Mouse (Mus musculus) thymus, postnatal 10 days (tissue): ENCODE measurements around the gene Gm10645.

Experiments used
- DNase-seq, 2 experiments: peaks; one replicate each; pipeline ENCODE4 v3.0.0; 2021; ENCODE audit warnings: low spot score in 2 of 2

The Gm10645 gene

GRCm38 (mm10) chr8:83169127-83169526 is 3.2 kb upstream of the Gm10645 start:
- DNase-seq = no peak

GRCm38 (mm10) chr8:83167932-83168331 is 2.0 kb upstream of the Gm10645 start:
- DNase-seq = no peak

DNA sequence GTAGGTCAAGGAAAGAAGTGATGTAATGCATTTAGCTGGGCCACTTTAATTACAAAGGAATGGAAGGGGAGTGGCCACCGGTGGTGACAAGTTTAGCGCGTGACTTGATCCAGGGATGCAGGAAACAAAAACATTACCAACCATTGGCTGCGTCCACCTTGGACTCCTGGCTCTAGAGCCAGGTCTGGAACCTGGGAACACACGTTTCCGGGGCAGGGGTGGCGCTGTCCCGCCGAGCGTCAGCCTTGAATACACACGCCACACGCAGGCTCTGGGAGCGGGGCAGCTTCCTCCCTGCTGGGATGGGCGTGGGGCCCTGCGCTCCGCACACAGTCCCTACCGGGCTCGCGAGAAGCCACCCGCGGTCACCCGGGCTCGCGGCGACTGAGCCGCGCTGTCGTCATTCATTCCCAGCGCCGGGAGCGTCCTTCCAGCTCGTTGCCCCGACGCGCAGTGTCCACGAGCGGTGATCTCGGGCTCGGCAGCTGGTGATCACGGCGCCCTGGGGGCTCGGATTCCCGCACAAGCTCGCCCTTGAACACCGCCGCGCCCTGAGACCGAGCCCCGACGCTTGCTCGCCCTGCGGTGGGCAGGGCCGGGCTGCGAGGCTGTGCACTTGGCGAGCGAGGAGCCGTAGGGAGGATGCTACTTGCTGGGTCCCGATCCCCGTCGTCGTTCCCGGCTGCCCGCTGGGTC is 587 bp downstream of the Gm10645 start, which contains the start of gene Tbc1d9:
Gene Tbc1d9 (plus strand): TSS at position 118 of the 696 bp plus-strand sequence.
- peak in 1 of 2 experiments; percentile 8 for DNase-seq

DNA sequence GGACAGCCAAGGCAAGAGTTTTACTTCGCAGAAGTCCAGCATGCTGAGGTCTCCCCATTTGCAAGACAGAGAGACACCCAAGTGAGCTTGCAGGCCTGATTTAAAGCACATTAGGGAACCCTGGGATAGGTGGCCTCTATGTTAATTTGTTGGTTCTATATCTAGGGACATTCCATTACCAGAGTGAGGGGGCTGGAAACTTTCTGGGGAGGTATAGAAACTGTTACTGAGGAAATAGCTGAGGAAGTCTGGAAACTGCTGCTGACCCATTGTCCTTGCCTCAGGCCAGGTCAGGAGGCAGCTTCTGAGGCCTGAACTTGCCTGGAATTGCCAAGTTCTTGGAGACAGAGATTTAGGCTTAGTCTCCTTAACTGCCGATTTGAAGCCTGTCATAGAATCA is 5.4 kb downstream of the Gm10645 start:
- no peak for DNase-seq

DNA sequence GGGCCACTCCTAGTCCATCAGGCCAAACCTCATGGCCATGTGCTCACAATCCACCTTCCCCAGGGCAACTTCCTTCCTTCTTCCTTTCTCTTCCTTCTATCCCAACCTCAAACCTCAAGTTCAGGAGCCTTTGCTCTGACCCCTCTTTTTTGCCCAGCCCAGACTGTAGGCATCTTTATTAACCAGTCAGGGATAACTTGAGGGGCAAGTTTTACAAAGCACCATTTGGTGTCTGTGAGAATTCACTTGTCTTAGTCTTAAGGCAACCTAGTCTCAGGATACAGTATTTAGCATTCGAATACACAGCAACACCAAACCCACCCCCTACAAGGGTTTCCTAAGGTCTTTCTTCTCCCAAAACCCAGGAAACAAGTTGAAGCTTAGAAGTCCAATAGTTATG is 6.4 kb downstream of the Gm10645 start:
- DNase-seq = no peak

- no peak for DNase-seq
Measured at GRCm38 (mm10) chr8:83158971-83159370, 7.0 kb downstream of the Gm10645 start.

DNA sequence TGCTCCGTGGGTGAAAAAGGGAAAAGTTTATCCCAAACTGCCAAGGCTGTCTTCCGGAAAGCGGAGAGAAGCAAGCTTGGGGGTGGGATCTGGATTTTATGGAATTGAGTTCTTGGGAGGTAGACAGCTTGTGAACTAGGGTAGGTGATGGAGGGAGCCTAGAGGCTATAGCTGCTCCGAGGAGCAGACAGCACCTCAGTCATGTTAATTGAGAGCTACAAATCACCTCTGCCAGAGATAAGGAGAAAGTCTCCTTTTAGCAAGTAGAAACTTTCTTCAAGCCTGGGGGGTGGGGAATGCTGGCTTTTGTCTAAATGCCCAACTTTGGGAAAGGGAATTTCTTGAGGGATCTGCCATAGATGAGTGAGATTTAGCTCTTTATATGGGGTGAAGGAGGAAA is 10.9 kb downstream of the Gm10645 start:
- DNase-seq = no peak

DNA sequence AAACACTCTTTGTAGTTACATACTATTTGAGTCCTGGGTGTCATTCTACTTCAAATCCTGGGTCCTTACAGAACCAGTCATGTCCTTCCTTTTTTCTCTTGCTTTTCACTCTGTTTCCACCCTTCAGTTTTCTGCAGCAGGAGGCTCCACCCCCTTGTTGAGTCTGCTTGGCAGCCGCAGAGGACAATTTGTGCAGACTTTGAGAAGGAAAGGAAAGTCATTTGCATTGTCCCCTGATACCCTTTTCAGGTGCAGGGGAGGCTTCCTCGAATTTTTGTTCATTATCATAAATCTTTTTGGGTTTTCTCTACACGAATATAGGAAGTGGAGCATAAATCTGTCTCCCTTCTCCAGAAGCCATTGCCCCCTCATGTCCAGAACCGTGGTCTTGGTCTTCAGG is 13.5 kb downstream of the Gm10645 start:
- DNase-seq = no peak

- no peak for DNase-seq
Measured at GRCm38 (mm10) chr8:83152055-83152454, 13.9 kb downstream of the Gm10645 start.

GRCm38 (mm10) chr8:83149124-83149523 is 16.8 kb downstream of the Gm10645 start:
- DNase-seq = no peak

DNA sequence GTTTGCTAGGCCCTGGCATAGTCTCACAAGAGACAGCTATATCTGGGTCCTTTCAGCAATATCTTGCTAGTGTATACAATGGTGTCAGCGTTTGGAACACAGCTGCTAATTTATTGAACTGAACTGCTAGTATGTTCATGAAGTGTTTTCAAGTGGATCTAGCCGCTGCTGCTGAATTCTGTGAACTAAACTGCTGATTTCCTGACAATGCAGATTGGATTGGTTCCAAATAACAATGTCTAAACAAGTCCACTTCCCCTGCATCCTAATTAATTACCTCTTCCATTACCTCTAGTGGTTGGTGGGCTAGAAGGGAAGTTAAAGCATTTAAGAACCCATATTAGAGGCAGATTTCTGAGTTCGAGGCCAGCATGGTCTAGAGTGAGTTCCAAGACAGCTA is 20.5 kb downstream of the Gm10645 start:
- DNase-seq = no peak

GRCm38 (mm10) chr8:83144601-83145000 is 21.4 kb downstream of the Gm10645 start:
- no peak for DNase-seq

DNA sequence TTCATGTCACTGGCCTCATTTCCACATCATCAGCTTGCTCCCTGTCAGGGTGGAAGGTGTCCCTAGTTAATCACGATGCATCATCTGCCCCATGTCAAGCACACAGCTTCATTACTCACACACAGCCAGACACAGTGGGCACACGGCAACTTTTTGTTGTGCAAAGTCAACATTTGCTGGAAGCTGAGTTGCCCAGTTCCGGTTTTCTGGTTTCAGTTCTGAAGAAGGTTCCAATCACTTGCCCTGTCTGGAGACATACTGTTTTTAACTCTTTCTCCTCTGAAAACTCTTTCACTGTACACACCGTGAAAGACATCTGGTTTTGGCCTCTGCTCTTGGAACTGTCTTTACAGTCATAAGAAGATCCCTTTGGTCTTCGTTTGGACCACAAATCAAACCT is 24.6 kb downstream of the Gm10645 start:
- no peak for DNase-seq

- no peak for DNase-seq
Measured at GRCm38 (mm10) chr8:83140701-83141111, 25.3 kb downstream of the Gm10645 start.

DNA sequence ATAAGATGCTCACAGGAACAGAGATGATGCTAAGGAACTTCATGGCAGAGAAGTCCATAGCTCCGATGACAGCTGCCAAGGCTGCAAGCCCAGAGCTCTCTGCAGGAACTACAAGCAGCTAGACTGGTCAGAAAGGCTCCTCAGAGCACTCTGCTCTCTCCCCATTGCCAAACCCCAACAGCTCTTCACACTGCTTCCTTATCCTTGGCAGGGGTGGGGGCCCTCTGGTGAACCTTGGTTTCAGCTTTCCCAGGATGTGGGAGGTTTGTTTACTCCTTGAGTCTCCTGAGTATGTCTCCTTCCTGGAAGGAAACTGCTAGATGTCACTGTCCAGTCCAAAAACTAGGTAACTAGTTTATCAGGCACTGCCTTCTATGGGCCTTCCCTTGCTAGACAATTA is 25.9 kb downstream of the Gm10645 start:
- DNase-seq = no peak

DNA sequence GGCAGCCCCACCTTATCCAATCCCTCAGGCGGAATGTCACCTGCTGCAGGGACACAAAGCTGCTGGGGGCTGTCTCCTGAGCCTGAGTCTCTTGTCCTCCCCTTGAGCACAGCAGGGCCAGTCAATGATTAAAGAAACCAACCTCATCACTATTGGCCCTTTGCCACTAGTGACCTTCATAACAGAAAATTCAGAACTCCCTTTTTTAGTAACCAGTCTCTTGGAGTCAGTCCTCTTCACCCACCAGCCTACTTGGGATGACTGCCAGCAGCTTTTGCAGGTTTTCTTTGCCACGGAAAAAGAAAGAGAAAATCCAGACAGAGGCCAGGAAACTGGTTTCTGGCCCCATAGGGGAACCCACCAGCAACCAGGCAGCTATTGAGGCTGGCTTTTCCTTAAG is 30.9 kb downstream of the Gm10645 start:
- no peak for DNase-seq
